Mouse (Mus musculus): ENCODE results near the gene Xpr1.

Xpr1 gene

DNA sequence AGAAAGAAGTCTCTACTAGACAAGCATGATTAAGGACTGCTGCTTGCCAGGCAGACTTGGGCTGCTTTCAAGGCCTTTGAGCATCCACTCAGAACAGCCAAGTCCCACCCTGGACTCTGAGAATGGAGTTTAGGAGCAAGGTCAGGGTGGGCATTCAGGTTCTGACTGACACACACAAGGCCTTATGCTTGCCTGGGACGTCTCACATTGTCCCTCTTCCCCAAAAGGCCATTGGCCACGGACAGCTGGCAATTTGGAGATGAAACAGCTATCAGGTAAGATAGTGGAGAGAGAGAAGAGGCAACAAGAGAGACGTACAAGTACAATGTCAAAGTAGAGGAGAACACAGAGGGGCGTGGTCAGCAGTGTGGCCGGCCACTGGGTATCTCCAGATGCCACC is 165.6 kb downstream of the Xpr1 start:
- DNase-seq (ENCODE audit: low spot score in 2 of 2) = no peak

DNA sequence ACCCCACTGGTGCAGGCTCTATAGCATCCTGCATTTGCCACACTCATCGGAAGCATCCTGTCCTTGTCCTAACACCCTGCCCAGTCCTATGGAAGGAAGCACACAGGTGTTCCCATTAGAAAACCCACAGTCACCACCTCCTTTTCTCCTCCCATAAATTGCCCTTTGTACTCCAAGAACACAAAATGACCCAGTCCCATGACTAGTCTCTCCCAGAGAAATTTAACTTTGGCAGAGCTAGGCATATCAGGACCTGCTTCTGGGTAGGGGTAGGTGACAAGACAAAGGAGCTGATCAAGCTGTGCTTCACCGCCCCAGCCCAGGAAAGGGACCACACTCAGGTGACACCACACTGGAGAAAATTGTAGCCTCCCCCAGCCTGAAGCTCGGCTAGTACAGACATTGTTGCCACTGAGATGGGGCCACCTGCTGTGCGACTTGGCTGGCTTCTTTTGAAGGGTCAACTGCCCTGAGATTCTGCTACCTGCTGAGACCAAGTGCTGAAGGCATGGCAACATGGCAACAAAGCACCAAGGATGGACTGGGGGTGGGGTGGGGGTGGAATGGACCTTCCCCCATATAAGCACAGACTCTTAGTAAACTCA is 166.6 kb downstream of the Xpr1 start:
- DNase-seq (ENCODE audit: low spot score in 2 of 2) = no peak

DNA sequence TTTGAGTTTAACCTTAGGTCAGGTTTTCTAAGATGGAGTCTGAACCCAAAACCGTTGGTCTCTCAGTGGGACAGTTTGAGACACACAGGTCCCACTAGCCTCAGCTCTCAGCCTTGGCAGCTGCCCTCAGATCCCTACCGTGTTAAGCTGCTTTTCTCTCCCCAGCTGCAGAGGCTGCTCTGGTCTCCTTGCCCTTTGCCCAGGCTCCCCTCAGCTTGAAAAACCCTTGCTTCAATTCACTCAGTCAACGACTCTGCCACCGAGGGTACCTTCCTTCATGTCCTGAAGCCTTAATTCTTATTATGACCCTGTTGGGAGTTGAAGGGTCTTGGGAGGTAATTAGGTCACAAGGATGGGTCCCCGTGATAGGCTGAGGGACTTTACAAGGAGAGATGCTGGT is 167.3 kb downstream of the Xpr1 start:
- no peak for DNase-seq (ENCODE audit: low spot score in 2 of 2)

DNA sequence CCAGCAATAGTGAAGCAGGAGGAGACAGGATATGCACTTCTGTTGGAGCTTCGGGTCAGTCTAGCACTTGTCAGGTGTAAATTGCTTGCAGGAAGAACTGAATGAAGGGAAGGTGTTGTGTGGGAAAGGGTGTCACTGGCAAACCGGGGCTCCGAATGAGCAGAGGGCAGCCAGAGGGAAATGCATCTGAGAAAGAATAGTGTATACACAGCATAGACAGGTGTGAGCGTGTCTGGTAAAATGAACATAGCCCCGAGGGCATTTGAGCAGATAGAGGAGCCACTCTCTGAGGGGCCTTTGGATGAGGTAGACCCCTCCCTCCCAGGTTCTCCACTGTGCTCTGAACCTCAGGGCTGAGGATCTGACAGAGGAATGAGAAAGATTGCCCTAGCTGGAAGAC is 169.2 kb downstream of the Xpr1 start:
- DNase-seq (ENCODE audit: low spot score in 2 of 2) = no peak

DNA sequence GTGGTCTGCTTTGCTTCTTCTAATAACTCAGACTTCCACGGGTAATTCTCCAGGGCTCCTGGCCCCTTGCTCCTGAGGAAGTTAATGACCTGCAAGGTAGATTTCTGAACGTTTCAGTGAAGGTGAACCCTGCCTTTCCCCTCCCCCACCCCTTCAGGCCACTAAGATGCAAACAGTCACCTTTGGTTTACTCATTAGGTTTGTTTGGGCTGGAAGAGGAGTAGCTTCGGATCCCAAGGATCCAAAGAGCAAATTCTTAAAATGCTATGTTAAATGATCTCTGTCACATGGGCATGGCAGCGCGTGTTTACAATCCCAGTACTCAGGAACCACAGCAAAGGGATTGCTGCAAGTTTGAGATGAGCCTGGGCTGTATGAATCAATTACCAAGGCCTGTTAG is 169.8 kb downstream of the Xpr1 start:
- DNase-seq (ENCODE audit: low spot score in 2 of 2) = no peak

DNA sequence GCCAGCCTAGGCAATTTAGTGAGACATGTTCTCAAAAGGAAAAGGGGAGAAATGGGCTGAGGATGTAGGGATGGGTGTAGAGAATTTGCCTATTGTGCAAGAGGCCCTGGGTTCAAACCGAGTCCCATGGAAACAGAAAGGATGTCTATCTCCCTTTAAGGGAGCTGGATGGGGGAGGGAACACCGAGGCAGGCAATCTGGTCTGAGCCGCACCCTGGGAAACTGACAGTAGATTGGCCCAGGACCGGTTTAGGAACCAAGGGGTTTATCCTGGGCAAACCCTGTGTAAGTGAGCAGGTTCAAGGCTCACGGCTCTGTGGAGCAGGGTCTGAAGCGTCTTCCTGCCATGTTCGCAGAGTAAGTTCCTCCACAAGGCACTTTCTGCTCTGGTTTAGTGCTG is 171.7 kb downstream of the Xpr1 start:
- no peak for DNase-seq (ENCODE audit: low spot score in 2 of 2)

DNA sequence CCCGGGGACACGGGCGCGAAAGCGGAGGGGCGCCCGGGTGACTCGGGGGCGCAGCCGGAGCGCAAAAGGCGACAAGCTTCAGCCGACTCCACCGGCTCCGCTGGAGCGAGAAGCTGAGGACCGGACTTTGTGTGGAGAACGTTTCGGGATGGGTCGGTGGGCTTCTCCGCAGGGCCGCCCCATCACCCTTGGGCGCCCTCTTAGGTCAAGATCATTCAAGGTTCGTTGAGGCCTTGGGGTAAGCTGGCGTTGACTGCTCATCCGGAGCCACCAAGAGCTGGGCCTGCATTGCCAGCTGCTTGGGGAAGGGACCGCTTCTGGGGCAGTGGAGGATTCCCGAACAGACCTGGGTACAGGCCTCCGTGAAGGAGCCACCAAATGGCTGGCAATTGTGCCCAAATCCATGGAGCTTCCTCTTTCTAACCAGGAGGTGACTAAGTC is 172.4 kb downstream of the Xpr1 start:
- no peak for DNase-seq (ENCODE audit: low spot score in 2 of 2)

DNA sequence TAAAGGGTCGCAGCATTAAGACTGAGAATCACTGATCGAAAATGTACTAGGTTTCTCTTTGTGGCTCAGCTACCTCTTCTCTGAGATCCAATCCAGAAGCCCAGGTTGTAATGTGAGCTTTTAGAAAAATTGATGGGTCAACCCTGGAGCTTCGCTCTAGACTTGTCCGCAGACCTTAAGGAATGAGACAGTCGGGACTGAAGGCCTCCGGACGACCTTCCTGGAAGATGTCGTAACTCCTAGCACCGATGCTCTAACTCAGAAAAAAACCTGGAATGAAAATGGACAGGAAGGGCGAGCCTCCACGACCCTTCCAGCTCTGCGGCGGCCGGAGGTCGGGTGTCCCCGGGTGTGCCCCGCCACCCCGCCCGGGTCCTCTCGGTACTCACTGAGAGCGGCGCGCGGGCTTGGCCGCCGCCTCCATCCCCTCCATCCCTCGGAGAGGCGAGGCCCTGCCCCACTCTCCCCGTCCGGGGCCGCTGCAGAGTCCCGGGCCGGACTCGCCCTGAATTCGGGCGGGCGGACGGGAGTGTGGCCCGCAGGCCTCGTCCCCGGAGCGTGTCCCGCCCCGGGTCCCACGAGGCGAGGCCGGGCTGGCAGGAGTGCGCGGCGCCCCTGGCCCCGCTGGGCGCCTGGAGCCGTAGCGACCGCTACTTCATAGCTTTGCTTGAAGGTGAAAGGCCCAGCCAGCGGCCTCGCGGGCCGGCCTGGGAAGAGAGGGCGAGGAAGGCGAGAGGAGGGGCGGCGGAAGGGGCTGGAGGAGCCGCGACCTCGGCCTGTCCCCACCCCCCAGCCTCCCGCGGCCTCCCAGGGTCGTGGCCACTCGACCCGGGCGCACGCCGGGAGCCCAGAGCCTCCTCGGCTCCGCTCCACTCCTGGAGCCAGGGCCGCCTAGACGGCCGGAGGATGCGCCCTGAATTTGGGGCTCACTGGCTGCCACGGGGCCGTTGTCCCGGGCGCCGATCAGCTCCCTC is 173.1 kb downstream of the Xpr1 start, which contains the start of gene BC034090:
Gene BC034090 (minus strand): TSS at position 648 of the 974 bp plus-strand sequence.
- DNase-seq (ENCODE audit: low spot score in 2 of 2) = no peak

DNA sequence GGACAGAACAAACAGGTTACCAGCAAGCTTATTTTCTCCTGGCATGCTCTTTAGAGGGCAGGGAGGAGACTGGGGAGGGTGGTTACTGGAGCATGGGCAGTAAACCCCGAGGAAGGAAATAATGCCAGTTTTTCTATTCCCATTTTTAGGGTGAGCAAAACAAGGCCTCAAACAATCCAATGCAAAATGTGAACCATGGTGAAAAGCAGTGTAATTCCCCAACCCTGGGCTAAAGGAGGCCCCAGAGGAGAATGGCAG is 174.8 kb downstream of the Xpr1 start:
- no peak for DNase-seq (ENCODE audit: low spot score in 2 of 2)

DNA sequence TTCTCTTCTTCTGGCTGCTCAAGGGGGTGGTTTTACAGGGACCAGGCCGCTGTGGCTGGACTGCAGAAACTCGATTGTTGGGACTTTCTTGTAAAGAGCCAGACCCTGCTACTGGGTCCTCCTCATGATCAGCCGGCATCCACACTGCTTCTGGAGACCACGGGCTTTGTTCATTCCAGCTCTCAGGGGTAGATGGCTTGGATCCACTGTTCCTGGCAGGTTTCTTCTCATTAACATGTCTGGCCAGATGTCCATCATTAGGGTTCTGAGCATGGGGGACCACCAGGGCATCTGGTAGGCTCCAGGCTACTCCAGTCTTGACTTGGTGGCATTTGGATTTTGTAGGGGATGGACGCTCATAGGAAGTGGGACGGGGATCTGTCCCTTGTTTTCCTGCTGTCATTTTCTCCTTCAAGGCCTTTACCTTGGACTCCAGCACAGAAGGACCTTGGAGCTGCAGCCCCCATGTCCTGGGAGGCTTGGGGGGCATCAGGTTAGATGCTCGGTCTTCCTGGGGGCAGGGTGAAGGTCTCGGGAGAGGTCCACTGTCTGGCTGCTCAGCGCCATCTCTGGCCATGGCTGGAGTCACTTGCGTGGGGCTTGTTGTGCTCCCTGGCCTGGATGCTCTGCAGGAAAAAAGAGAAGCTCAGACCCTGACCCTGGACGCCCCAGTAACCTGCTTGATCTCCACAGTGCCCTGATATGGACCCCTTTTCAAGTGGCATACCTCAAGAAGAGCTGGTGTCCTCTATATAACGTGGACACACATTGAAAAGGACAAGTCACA is 175.3 kb downstream of the Xpr1 start:
- no peak for DNase-seq (ENCODE audit: low spot score in 2 of 2)

DNA sequence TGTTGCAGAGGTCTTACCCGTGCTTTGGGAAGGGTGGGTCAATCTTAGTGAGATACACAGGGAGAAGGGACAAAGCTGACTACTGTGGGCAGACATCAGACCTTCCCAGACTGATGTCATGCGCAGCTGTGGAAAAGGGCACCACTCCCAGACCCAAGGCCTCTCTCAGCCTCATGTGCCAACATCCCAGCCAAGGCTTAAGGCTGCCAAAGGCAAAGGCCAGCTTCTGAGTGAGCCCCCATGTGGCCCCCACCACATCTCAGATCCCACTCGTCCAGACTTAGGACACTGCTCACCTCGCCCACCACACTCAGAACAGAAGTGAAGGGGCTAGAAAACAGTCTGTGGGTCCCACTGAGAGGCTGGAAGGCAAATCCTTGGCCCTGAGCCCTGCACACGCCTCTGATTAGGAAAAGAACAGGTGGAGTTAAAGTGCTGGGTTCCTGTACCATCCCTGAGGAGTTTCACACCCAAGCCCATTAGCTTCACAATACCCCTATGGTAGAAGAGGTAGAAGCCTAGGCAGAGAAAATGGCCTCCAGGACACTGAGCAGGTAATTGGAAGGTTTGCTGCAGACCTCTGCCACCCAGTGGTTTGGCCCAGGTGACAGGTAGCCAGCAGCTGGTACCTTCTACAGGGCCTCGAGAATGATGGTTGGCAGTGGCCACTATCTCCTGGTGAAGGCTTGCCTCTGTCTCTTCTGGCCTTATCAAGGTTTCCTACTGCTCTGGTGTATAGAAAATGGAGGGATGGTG is 177.1 kb downstream of the Xpr1 start:
- no peak for DNase-seq (ENCODE audit: low spot score in 2 of 2)

DNA sequence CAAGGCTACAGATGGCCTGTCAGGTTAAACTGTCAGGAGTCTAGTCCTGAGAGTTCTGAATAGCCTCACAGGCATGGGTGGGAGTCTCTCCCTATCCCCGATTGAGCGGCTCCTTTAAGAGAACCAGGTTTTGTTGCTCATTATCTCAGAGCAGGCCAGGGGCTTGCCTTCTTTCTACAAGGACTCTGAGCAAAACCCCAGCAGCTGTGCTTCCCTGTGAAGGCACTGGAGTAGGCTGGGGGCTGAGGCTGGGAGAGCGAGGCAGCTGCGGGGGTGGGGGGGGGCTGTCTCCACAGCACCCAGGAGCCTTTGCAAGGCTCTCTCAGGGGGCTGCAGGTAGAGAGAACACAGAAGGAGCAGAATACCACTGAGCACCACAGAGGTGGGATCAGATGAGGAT is 178.0 kb downstream of the Xpr1 start:
- no peak for DNase-seq (ENCODE audit: low spot score in 2 of 2)

DNA sequence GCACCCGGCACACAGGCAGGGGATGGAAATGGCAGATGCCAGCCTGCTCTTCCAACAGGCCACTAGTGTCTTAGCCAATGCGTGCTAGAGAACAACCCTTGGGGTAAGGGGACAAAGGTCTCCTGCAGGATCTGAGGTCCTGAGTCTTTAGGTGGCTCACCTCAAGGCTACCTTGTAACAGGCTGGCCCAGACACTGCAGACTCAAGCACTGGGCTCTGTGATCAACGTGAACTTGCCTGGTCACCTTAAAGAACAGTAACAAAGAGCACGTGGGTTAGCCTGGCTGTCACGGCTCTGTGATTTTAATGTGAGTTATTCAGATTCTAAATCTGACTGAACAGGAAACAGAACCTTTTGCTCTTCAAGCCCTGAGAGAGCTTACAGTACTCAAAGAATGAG is 179.1 kb downstream of the Xpr1 start:
- no peak for DNase-seq (ENCODE audit: low spot score in 2 of 2)

DNA sequence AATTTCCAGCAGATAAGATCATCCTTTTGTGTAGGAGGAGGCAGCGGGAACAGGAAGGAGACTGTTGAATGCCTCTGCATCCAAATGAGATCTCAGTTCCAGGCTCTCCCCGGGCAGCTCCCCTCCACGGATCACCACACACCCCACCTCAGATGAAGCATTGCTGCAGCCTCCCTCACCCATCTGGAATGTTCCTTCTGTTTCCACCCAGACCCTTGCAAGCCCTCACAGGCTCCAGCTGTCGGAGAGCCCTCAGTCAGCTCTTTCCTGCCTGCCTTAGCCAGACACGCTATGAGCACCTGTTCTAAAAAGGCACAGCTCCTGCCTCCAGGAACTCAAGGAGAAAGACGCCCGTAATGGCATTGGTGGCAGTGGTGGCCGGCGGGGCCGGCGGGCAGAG is 179.8 kb downstream of the Xpr1 start:
- DNase-seq (ENCODE audit: low spot score in 2 of 2) = no peak

DNA sequence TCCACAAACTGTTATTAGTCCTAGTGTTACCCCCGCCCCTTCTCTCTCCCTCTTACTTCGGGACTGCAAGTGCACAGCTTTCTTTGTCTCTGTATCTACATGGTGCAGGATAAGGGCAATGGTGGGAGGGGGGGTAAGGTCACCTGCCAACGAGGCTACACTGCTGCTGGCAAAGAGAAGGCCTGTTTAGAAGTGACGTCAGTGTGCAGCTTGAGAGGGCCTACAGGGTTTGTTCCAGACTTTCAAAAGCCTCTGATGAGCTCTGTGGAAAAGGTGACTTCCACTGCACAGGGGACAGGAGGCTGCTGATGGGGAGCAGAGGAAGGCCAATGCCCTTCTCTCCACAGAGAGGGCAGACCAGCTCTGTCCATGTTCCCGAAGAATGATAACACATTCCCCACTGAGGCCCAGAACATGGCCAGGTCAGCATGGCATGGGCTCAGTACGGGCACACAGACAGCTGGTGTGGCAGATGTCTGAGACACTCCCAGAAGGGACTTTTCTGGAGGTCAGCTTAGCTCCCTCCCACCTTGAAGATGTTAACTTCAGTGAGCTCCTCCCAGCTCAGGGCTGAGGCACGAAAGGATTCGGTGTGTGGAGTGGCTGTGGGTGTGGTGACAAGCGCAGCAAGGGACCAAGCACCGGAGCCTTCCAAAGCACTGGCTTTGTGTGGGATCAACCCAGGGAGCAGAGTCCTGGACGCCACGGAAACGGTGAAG is 180.8 kb downstream of the Xpr1 start:
- DNase-seq (ENCODE audit: low spot score in 2 of 2) = no peak

DNA sequence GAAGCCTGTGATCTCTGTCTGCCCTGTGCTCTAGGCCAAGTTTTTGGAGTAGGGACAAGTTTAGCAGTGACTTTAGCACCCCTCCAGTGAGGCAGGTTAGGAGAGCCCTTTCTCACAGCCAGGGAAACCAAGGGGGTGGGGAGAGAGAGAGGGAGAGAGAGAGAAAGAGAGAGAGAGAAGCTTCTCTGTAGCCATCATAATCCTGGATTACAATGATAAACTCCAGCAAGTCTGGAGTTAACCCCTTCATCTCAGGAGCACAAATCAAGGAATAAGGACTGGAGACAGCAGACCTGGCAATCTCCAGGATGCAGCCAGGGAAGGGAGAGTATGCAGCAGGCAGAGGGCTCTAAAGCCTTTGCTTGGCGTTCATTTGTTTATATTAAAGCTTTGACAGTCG is 181.6 kb downstream of the Xpr1 start:
- no peak for DNase-seq (ENCODE audit: low spot score in 2 of 2)

DNA sequence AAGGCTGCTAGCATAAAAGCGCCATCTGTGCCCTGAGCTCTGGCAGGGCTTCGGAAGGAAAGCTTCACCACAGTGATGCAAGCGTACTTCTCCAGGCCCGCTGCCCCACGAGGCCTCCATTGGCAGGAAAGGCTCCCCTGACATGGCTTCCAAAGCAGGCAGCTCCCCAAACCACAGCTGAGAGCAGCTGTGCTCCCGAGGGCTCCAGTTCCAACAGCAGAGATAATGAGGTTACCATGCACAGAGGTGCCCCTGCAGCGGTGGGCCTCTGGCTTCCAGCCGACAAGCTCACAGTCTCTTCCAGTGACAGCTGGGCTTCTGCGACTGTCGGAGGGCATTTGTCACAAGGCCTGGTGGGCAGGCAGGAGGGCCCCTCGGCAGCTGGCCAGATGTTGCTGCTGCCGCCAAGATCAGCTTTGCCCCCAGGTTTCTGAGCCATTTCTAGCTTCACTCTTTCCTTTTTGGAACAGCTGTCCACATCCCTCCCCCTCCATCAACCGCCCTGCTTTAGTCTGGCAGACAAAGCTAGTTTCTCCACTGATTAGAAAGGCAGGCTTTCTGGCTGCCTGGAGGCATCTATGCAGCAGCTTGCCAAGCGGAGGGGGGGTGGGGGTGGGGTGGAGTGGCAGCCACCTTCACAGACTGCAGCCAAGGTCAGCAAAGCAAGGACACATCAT is 183.1 kb downstream of the Xpr1 start:
- DNase-seq (ENCODE audit: low spot score in 2 of 2) = no peak

DNA sequence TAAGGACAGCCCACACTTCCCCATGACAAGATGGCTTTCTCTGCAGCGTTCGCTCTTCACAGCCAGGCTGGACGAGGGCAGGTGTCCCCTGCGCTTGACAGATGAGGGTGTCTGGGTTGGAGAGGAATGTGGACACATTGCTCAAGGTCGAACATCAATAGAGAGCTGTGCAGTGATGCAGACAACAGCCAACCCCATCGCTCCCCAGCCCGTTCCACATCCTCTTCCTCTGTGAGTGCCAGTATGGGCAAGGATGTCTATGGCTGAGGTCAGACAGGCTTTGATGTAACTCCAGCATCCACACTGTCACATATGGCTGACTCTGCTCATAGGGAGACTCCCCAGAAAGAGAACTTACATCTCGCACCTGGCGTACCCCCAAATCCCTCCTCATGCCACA is 183.8 kb downstream of the Xpr1 start:
- no peak for DNase-seq (ENCODE audit: low spot score in 2 of 2)

DNA sequence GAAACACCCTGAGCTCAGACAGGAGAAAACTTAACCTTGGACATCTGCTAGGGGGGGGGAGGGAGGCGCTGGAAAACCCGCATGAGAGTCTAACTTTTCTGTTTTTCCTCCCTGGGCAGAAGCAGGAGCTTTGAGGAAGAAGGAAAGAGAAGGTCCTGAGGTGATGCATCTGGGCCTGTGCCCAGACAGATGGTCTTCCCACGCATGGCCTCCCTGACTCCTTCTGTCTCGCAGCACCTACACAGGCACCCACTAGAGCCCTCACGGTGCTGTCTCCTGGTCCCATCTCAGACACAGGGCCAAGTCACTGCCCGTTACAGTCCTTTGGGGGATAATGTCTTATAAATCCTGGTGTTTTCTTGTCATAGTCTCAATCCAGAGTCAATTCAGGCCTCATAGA is 184.4 kb downstream of the Xpr1 start:
- no peak for DNase-seq (ENCODE audit: low spot score in 2 of 2)

DNA sequence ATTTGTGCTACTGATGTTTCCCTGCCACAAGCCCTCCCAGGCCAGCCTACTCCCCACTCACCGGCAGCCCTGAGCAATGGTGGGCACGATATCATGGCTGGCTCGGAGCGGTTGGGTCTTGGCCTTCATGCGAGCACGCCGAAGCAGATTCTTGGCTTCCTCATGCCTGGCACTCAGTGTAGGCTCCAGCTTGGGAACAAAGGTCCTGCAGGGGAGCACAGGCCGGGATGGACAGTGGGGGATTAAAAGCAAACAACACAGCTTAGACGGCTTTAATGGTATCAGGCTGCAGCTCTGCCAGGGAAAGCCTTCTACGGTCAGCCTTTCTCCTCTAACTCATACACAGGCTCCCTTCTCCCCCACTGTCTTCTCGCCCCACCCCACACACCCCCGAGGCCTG is 184.8 kb downstream of the Xpr1 start:
- no peak for DNase-seq (ENCODE audit: low spot score in 2 of 2)

Data from natural killer cell, adult 2 months (primary cell).